Mouse (Mus musculus) frontal cortex, adult (tissue): ENCODE data around the gene Cngb1.

Source experiments
- ATAC-seq: cut with Nextera tagmentation; 2 replicates; pipeline ENCODE4 v1.9.2; 2017; ENCODE audit warnings: mild to moderate bottlenecking, moderate library complexity, mixed read lengths; ENCODE audit not compliant: low TSS enrichment

The Cngb1 gene

GRCm38 (mm10) chr8:95306431-95306830 lies at the start of gene Cngb1:
Gene Cngb1 (minus strand): TSS chr8:95306585.
- no peak for ATAC-seq

- no peak for ATAC-seq
These were observed 48.2 kb upstream of the Cngb1 start for GRCm38 (mm10) chr8:95354606-95355005.

GRCm38 (mm10) chr8:95352871-95353866 lies 46.8 kb upstream of the Cngb1 start:
- ATAC-seq, result peak; percentile 13; the same call in 1 of the 2 replicates

GRCm38 (mm10) chr8:95352151-95352870 lies 45.9 kb upstream of the Cngb1 start, which contains the start of gene Mmp15:
Gene Mmp15 (plus strand): TSS chr8:95352268.
- ATAC-seq, result peak; percentile 62

- ATAC-seq, result peak; percentile 42
These were observed 45.1 kb upstream of the Cngb1 start for GRCm38 (mm10) chr8:95351461-95351860.

GRCm38 (mm10) chr8:95348811-95349630 lies 42.6 kb upstream of the Cngb1 start:
- peak; percentile 66 for ATAC-seq

- no peak for ATAC-seq
These were observed 42.0 kb upstream of the Cngb1 start for GRCm38 (mm10) chr8:95348356-95348755.

- peak; percentile 47 for ATAC-seq
These were observed 40.5 kb upstream of the Cngb1 start for GRCm38 (mm10) chr8:95346643-95347545.

GRCm38 (mm10) chr8:95344668-95345067 lies 38.3 kb upstream of the Cngb1 start:
- ATAC-seq, result no peak

- ATAC-seq, result no peak
These were observed 35.3 kb upstream of the Cngb1 start for GRCm38 (mm10) chr8:95341721-95342120.

GRCm38 (mm10) chr8:95336363-95336762 lies 30.0 kb upstream of the Cngb1 start:
- no peak for ATAC-seq

GRCm38 (mm10) chr8:95335706-95336105 lies 29.3 kb upstream of the Cngb1 start:
- ATAC-seq, result no peak

GRCm38 (mm10) chr8:95332437-95333199 lies 26.2 kb upstream of the Cngb1 start:
- no peak for ATAC-seq

GRCm38 (mm10) chr8:95331720-95332436 lies 25.5 kb upstream of the Cngb1 start, which contains the start of the genes Zfp319 and Usb1:
Gene Zfp319 (minus strand): TSS chr8:95331950.
Gene Usb1 (plus strand): TSS chr8:95332284.
- ATAC-seq, result peak; percentile 86

GRCm38 (mm10) chr8:95331156-95331719 lies 24.9 kb upstream of the Cngb1 start:
- peak; percentile 60 for ATAC-seq

GRCm38 (mm10) chr8:95330367-95330766 lies 24.0 kb upstream of the Cngb1 start:
- ATAC-seq, result no peak

GRCm38 (mm10) chr8:95327866-95328465 lies 21.6 kb upstream of the Cngb1 start:
- no peak for ATAC-seq

GRCm38 (mm10) chr8:95326822-95327221 lies 20.4 kb upstream of the Cngb1 start:
- no peak for ATAC-seq
